Mouse (Mus musculus): Measurements from ENCODE around the gene Smad5. TPM values are rescaled to one million over a fixed set of nuclear protein-coding genes. Genes with fewer than 3 reads are reported as not detected.

The Smad5 gene
- total and polyA plus RNA-seq, 3 experiments = 4.3 to 40.7 (median 15.2) TPM

DNA sequence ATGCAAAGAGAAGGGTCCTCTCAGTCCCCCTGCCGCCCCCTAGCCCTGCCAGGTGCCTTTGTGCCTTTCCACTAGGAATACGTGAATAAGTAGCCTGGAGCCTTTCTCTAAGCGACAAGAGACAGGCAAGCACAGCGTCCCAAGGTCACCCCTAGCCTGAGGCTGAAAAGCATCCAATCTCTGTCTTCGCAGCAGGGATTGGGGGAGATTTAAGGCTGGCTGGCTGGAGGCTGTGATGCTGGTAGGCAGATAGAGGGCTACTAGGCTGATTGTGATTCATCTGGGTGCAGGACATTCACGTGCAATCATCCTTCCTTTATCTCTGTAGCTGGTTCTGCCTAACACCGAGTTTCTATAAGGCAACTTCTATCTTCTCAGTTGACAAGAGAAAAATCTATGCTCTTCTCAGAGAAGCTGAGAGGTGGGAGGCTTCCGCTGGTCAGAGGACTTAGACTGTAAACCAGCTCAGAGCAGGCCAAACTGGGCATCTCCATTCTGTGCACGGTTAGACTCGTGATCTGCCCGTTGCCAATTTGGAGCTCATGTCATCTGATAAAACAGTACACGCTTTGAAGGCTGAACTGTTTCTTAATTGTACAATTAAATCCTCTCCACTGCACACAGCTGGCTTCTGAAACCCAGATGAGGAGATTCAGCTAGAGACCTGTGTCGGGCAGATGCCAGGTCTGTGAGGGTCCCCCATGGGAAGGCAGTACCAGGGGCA lies 78.1 kb downstream of the Smad5 start:
- DNase-seq (ENCODE audit: low spot score) = no peak
- Histone ChIP-seq H3K27me3 (ENCODE audit: insufficient read depth, low read length) (no peaks in the 10 kb centered on the region), H3K36me3 (replicated peaks) (no peaks in the 10 kb centered on the region), H3K4me3 (ENCODE audit: low read depth, low read length) (no peak overlapping the region), H3K9me3 (replicated peaks) (peaks cover 85% of the 10 kb centered on the region), H3K4me1 (ENCODE audit: insufficient read depth, low read depth, low read length) (no peaks in the 10 kb centered on the region)
- ATAC-seq (ENCODE audit: extremely low read depth, insufficient number of reproducible peaks, low FRiP score, poor library complexity, severe bottlenecking) = no peak
- TF ChIP-seq CTCF (IDR thresholded peaks at IDR 0.05; ENCODE audit: low read depth, low read length) = no peak

DNA sequence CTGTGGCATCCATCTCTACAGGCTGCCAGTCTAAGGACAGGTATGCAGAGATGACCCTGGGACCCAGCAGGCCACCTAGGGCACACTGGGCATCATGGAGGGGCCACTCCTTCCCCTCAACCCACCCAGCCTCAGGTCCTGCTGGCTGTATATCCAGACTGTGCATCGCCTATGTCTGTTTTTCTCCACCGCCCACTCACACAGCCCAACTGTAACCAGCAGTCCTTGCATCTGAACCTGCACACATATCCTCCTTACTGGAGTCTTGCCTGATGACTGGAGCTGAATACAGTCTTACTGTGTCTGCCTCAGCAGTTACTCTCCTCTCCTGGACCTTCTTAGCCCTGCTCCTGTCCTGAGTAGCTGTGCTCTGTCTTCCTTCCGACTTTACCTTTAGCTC lies 78.9 kb downstream of the Smad5 start:
- no peak overlapping the region for H3K4me3 ChIP-seq (ENCODE audit: low read depth, low read length)
- DNase-seq (ENCODE audit: low spot score) = no peak
- H3K4me1 ChIP-seq (ENCODE audit: insufficient read depth, low read depth, low read length) = no peaks in the 10 kb centered on the region
- no peaks in the 10 kb centered on the region for H3K36me3 ChIP-seq (replicated peaks)
- no peak for ATAC-seq (ENCODE audit: extremely low read depth, insufficient number of reproducible peaks, low FRiP score, poor library complexity, severe bottlenecking)
- H3K27me3 ChIP-seq (ENCODE audit: insufficient read depth, low read length) = no peaks in the 10 kb centered on the region
- TF ChIP-seq POLR2AphosphoS5 (IDR thresholded peaks at IDR 0.05; ENCODE audit: insufficient replicate concordance, low read depth, low read length) = no peak
- peaks cover 84% of the 10 kb centered on the region for H3K9me3 ChIP-seq (replicated peaks)

DNA sequence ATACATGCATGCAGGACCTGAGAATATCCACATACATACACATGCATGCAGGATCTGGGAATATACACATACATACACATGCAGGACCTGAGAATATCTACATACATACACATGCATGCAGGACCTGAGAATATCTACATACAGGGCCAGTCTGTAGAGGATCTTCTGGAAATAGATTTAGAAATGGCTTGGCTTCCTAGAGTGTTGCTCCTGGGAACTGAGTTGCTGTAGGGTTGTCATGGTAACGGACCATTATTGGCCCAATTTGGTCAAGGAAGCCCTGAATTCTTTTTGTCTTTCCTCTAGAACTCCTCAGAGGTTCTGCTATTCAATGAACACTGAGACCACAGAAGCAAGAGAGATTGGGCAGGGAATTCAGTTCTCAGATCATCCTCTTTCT lies 79.8 kb downstream of the Smad5 start:
- Histone ChIP-seq H3K36me3 (replicated peaks) (no peaks in the 10 kb centered on the region), H3K4me1 (ENCODE audit: insufficient read depth, low read depth, low read length) (no peaks in the 10 kb centered on the region), H3K27me3 (ENCODE audit: insufficient read depth, low read length) (no peaks in the 10 kb centered on the region), H3K9me3 (replicated peaks) (peaks cover 82% of the 10 kb centered on the region), H3K4me3 (ENCODE audit: low read depth, low read length) (no peak overlapping the region)
- TF ChIP-seq GATA1 (IDR thresholded peaks at IDR 0.05; ENCODE audit: borderline replicate concordance, low read length) (no peak), GATA2 (IDR thresholded peaks at IDR 0.05; ENCODE audit: borderline replicate concordance, low read depth, low read length) (no peak), POLR2AphosphoS5 (IDR thresholded peaks at IDR 0.05; ENCODE audit: insufficient replicate concordance, low read depth, low read length) (no peak), TAL1 (conservative IDR thresholded peaks at IDR 0.05; ENCODE audit: low read depth, low read length) (no peak), CTCF (IDR thresholded peaks at IDR 0.05; ENCODE audit: low read depth, low read length) (no peak)
- ATAC-seq (ENCODE audit: extremely low read depth, insufficient number of reproducible peaks, low FRiP score, poor library complexity, severe bottlenecking) (no peak), DNase-seq (ENCODE audit: low spot score) (no peak)

DNA sequence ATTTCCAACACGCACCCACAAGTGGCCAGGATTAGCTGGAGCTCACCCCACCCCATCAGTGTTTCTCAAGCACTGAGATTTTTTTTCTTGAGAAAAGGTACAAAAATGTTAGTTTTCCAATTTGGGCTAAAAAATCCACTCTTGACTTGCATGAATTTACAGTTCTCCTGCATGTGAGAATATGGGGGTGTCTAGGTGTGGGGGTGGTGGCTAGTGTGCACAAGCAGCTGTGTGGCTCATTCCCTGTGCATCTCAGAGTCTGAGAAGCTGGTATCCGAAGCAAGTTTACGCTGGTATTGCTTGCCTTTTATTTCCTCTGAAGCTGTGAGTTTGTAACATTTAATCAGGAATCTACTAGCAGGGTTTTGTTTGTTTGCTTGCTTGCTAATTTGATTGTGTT lies 87.9 kb downstream of the Smad5 start:
- no peak for DNase-seq (ENCODE audit: low spot score)
- no peaks in the 10 kb centered on the region for H3K4me1 ChIP-seq (ENCODE audit: insufficient read depth, low read depth, low read length)
- H3K9me3 ChIP-seq (replicated peaks) = peaks cover 68% of the 10 kb centered on the region
- no peaks in the 10 kb centered on the region for H3K36me3 ChIP-seq (replicated peaks)
- no peak for ATAC-seq (ENCODE audit: extremely low read depth, insufficient number of reproducible peaks, low FRiP score, poor library complexity, severe bottlenecking)
- H3K27me3 ChIP-seq (ENCODE audit: insufficient read depth, low read length) = no peaks in the 10 kb centered on the region
- no peak overlapping the region for H3K4me3 ChIP-seq (ENCODE audit: low read depth, low read length)
- TF ChIP-seq GATA2 (IDR thresholded peaks at IDR 0.05; ENCODE audit: borderline replicate concordance, low read depth, low read length) (no peak), CTCF (IDR thresholded peaks at IDR 0.05; ENCODE audit: low read depth, low read length) (no peak), GATA1 (IDR thresholded peaks at IDR 0.05; ENCODE audit: borderline replicate concordance, low read length) (no peak), POLR2AphosphoS5 (IDR thresholded peaks at IDR 0.05; ENCODE audit: insufficient replicate concordance, low read depth, low read length) (no peak), TAL1 (conservative IDR thresholded peaks at IDR 0.05; ENCODE audit: low read depth, low read length) (no peak)

Other genes starting within 250 kb of the Smad5 start
- gene Il9, start 220.8 kb upstream of the Smad5 start, total RNA-seq (2014; fragmentation: Nextera tagmentation) = not detected in 2 replicates
- gene Il9, start 220.8 kb upstream of the Smad5 start, total RNA-seq (2017) = not detected in 2 replicates
- not detected in 2 replicates for gene Il9, start 220.8 kb upstream of the Smad5 start, polyA plus RNA-seq (2012)
- not detected in 2 replicates for gene Fbxl21, start 180.5 kb upstream of the Smad5 start, total RNA-seq (2014; fragmentation: Nextera tagmentation)
- 0.17 and 0.27 TPM in 2 replicates for gene Fbxl21, start 180.5 kb upstream of the Smad5 start, total RNA-seq (2017)
- gene Fbxl21, start 180.5 kb upstream of the Smad5 start, polyA plus RNA-seq (2012) = not detected in 2 replicates
- not detected in 2 replicates for gene Lect2, start 154.5 kb upstream of the Smad5 start, total RNA-seq (2014; fragmentation: Nextera tagmentation)
- gene Lect2, start 154.5 kb upstream of the Smad5 start, total RNA-seq (2017) = 0.16 TPM in 1 of 2 replicates, not detected in the other
- not detected in 2 replicates for gene Lect2, start 154.5 kb upstream of the Smad5 start, polyA plus RNA-seq (2012)
- not detected in 2 replicates for gene Tgfbi, start 93.5 kb upstream of the Smad5 start, total RNA-seq (2014; fragmentation: Nextera tagmentation)
- gene Tgfbi, start 93.5 kb upstream of the Smad5 start, total RNA-seq (2017) = not detected in 2 replicates
- gene Tgfbi, start 93.5 kb upstream of the Smad5 start, polyA plus RNA-seq (2012) = 0.02 TPM in 1 of 2 replicates, not detected in the other
- not detected in 2 replicates for gene Gm45623, start 50.8 kb downstream of the Smad5 start, total RNA-seq (2014; fragmentation: Nextera tagmentation)
- 0.05 TPM in 1 of 2 replicates, not detected in the other for gene Gm45623, start 50.8 kb downstream of the Smad5 start, total RNA-seq (2017)
- not detected in 2 replicates for gene Gm45623, start 50.8 kb downstream of the Smad5 start, polyA plus RNA-seq (2012)
- not detected in 2 replicates for gene Trpc7, start 193.0 kb downstream of the Smad5 start, total RNA-seq (2014; fragmentation: Nextera tagmentation)
- gene Trpc7, start 193.0 kb downstream of the Smad5 start, total RNA-seq (2017) = 0.05 TPM in 1 of 2 replicates, not detected in the other
- not detected in 2 replicates for gene Trpc7, start 193.0 kb downstream of the Smad5 start, polyA plus RNA-seq (2012)